Mouse (Mus musculus): ENCODE data around the gene Ndufv1. TPM values are rescaled to one million over a fixed set of nuclear protein-coding genes. Genes with fewer than 3 reads are reported as not detected.
A peak's percentile ranks its signal among the peaks of the same experiment; 100 is the strongest.

The Ndufv1 gene
- polyA plus RNA-seq, 1 experiment from 2014 or later: 262 TPM

DNA sequence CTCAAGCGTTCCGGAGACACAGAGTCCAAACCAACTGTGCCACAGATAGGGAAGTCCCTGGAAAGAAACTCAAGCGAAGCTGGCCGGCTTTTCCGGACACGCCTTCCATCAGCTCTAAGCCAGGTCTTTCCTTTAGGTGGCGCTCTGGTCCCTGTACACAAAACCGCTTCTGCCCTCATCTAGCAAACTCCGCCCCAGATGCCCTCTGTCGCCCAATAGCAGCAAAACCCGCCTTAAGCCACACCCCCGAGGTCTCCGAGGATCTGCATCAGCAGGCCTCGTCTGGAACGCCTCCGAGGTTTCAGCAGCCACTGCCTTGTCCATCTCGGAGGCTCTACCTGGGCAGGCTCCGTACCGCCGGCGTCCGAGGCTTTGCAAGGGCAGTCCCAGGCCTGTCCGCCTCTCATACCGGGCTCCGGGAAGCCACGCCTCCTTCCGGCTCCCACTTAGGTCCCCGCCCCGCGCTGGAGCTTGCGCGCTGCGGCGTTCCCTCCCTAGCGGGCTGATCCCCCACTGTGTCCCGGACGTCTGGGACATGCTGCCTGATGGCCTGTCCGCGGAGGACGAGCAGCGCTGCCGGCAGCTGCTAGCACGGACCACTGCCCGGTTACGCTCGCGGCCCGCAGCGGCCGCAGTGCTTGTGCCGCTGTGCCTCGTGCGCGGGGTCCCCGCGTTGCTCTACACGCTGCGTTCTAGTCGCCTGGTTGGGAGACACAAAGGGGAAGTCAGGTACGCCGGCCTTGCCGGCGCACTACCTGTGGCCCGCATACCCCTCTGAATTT, 12.3 kb downstream of the Ndufv1 start, which contains the start of the genes Nudt8 and Gm49405:
Gene Nudt8 (plus strand): TSS at position 462 of the 782 bp plus-strand sequence.
Gene Gm49405 (plus strand): TSS at position 508 of the 782 bp plus-strand sequence.
- Histone ChIP-seq H3K4me2 (ENCODE audit: low read depth, low read length) (peak within 1 kb of the TSS; percentile 85), H3K4me1 (ENCODE audit: control insufficient read depth, insufficient read depth, low read length) (peaks cover 7% of the 10 kb centered on the region), H3K27ac (ENCODE audit: low read depth, low read length) (peak within 1 kb of the TSS; percentile 95), H3K9me3 (ENCODE audit: control insufficient read depth, low read length) (no peaks in the 10 kb centered on the region), H3K27me3 (ENCODE audit: control insufficient read depth, insufficient read depth, low read length) (no peaks in the 10 kb centered on the region), H3K36me3 (ENCODE audit: control insufficient read depth, insufficient read depth, low read length) (no peaks in the 10 kb centered on the region; the same call in 1 of the 2 replicates), H3K9ac (replicated peaks; ENCODE audit: low read depth, low read length) (peak within 1 kb of the TSS; percentile 90), H3K4me3 (ENCODE audit: low read depth, low read length) (peak within 1 kb of the TSS; percentile 69)
- peak; percentile 90 for ATAC-seq (ENCODE audit: low read depth)
- WGBS: under 1% methylated on average over 64 of the region's 64 CpGs

DNA sequence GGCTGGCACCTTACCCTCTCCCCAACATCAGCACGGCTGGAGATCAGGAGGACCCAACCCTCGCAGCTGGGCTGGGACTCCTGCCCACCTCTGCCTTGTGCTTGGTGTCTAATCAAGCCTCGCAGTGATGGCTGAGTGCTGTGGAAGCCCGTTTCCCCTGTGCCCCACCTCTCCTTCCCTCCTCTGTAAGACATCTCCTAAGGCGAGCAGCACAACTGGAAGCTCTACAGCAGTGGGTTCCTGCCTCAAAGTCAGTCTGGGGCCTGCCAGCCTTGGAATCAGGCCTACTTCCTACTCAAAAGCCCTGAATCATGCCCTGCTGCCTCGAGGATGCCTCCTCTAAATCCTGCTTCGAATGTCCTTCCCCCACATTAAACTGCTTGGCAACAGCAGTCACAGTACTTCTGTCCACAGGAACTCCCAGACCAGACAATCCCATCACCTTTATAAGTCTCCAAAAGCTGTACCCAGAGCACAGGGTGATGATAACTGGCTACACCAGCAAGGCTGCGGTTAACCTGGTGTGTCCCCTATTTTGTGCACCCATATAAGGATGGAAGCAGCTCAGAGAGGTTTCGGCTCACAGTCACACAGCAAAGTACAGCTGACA, 13.4 kb downstream of the Ndufv1 start:
- ATAC-seq (ENCODE audit: low read depth): no peak
- WGBS: 89% methylated on average over 9 of the region's 9 CpGs
- peaks cover 7% of the 10 kb centered on the region for H3K4me1 ChIP-seq (ENCODE audit: control insufficient read depth, insufficient read depth, low read length)
- peak overlapping the region; percentile 85; the same call in 1 of the 2 replicates for H3K4me2 ChIP-seq (ENCODE audit: low read depth, low read length)
- no peak overlapping the region for H3K9ac ChIP-seq (replicated peaks; ENCODE audit: low read depth, low read length)
- no peak overlapping the region for H3K27ac ChIP-seq (ENCODE audit: low read depth, low read length)
- no peak overlapping the region for H3K4me3 ChIP-seq (ENCODE audit: low read depth, low read length)
- no peaks in the 10 kb centered on the region for H3K9me3 ChIP-seq (ENCODE audit: control insufficient read depth, low read length)
- H3K27me3 ChIP-seq (ENCODE audit: control insufficient read depth, insufficient read depth, low read length): no peaks in the 10 kb centered on the region
- H3K36me3 ChIP-seq (ENCODE audit: control insufficient read depth, insufficient read depth, low read length): no peaks in the 10 kb centered on the region; the same call in 1 of the 2 replicates

DNA sequence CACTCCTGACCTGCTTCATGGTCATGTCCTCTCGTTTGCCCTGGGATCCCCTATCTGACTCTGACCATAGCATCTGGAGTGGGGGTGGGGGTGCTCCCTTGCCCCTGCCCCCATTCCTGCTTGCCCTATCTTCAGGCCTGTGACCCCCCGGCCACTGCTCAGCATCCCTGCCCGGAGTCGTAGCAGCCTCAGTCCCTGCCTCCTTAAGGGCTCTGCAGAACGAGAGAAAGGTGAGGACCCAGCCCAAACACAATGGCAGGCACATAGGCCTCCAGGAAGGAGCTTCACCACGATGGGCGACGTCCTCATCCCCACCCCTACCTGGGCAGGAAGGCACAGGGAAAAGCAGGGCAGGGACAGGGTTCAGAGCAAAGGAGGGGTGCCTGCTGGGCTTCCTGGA, 14.3 kb downstream of the Ndufv1 start:
- Histone ChIP-seq H3K4me3 (ENCODE audit: low read depth, low read length) (no peak overlapping the region), H3K4me2 (ENCODE audit: low read depth, low read length) (no peak overlapping the region), H3K36me3 (ENCODE audit: control insufficient read depth, insufficient read depth, low read length) (no peaks in the 10 kb centered on the region), H3K4me1 (ENCODE audit: control insufficient read depth, insufficient read depth, low read length) (peaks cover 7% of the 10 kb centered on the region), H3K27ac (ENCODE audit: low read depth, low read length) (no peak overlapping the region), H3K9ac (replicated peaks; ENCODE audit: low read depth, low read length) (no peak overlapping the region), H3K9me3 (ENCODE audit: control insufficient read depth, low read length) (no peaks in the 10 kb centered on the region), H3K27me3 (ENCODE audit: control insufficient read depth, insufficient read depth, low read length) (no peaks in the 10 kb centered on the region)
- 82% methylated on average over 8 of the region's 8 CpGs for WGBS
- ATAC-seq (ENCODE audit: low read depth): no peak

DNA sequence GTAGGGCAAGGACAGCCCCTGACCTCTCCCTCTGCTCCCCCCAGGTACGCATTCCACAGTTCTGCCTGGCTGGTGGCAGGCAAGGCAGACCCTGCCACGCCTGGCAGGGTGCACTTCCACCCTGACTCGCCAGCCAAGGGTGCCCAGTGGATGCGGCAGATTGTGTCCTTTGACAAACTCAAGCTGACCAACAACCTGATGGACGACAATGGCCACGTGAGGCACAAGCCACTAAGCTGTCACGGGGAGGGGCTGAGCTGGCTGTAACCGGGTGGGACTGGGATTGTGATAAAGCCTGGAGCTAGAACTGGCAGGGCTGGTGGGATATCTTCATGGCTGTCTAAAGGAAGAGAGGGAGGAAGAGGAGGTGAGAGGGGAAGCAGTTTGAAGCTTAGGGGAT, 15.4 kb downstream of the Ndufv1 start:
- Histone ChIP-seq H3K4me1 (ENCODE audit: control insufficient read depth, insufficient read depth, low read length) (peaks cover 7% of the 10 kb centered on the region), H3K4me3 (ENCODE audit: low read depth, low read length) (no peak overlapping the region), H3K9me3 (ENCODE audit: control insufficient read depth, low read length) (no peaks in the 10 kb centered on the region), H3K36me3 (ENCODE audit: control insufficient read depth, insufficient read depth, low read length) (no peaks in the 10 kb centered on the region), H3K27ac (ENCODE audit: low read depth, low read length) (no peak overlapping the region), H3K4me2 (ENCODE audit: low read depth, low read length) (no peak overlapping the region), H3K9ac (replicated peaks; ENCODE audit: low read depth, low read length) (no peak overlapping the region), H3K27me3 (ENCODE audit: control insufficient read depth, insufficient read depth, low read length) (no peaks in the 10 kb centered on the region)
- no peak for ATAC-seq (ENCODE audit: low read depth)
- 69% methylated on average over 8 of the region's 8 CpGs for WGBS

DNA sequence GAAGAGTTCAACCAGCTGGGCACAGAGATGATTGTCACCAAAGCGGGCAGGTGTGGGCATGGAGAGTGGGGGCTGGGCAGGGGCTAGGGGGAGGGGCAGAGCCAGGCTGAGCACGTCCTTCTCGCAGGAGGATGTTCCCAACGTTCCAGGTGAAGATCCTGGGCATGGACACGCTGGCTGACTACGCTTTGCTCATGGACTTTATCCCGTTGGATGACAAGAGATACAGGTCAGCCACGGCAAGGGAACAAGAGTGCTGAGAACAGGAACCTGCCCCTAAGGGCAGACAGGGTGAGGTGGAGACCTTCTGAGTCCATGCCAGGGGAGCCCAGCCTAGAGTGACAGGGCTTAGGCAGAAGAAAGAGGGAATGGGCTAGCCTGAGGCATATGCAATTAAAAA, 15.9 kb downstream of the Ndufv1 start:
- H3K4me3 ChIP-seq (ENCODE audit: low read depth, low read length): no peak overlapping the region
- H3K4me1 ChIP-seq (ENCODE audit: control insufficient read depth, insufficient read depth, low read length): peaks cover 7% of the 10 kb centered on the region
- H3K4me2 ChIP-seq (ENCODE audit: low read depth, low read length): no peak overlapping the region
- no peaks in the 10 kb centered on the region for H3K36me3 ChIP-seq (ENCODE audit: control insufficient read depth, insufficient read depth, low read length)
- WGBS: 87% methylated on average over 8 of the region's 8 CpGs
- H3K27me3 ChIP-seq (ENCODE audit: control insufficient read depth, insufficient read depth, low read length): no peaks in the 10 kb centered on the region
- ATAC-seq (ENCODE audit: low read depth): no peak
- H3K9me3 ChIP-seq (ENCODE audit: control insufficient read depth, low read length): no peaks in the 10 kb centered on the region
- H3K27ac ChIP-seq (ENCODE audit: low read depth, low read length): no peak overlapping the region
- no peak overlapping the region for H3K9ac ChIP-seq (replicated peaks; ENCODE audit: low read depth, low read length)

DNA sequence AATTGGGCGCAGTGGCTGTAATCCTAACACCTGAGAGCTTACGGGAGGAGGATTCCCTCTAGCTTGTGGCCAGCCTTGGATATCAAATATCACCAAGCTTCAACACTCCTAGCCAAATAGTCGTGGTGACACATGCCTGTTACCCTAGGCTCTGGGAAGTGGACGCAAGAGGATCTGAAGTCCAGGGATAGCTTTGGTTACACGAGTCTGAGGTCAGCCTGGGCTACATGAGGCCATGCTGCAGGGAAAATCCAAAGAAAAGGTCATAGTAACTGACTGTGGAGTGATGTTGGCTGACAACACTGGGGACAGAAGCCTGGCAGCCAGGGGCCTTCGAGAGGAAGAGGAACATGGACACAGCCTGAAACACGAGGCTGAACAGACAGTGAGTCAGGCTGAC, 16.5 kb downstream of the Ndufv1 start:
- Histone ChIP-seq H3K4me1 (ENCODE audit: control insufficient read depth, insufficient read depth, low read length) (peaks cover 2% of the 10 kb centered on the region), H3K4me3 (ENCODE audit: low read depth, low read length) (no peak overlapping the region), H3K36me3 (ENCODE audit: control insufficient read depth, insufficient read depth, low read length) (no peaks in the 10 kb centered on the region), H3K9ac (replicated peaks; ENCODE audit: low read depth, low read length) (no peak overlapping the region), H3K9me3 (ENCODE audit: control insufficient read depth, low read length) (no peaks in the 10 kb centered on the region), H3K27me3 (ENCODE audit: control insufficient read depth, insufficient read depth, low read length) (no peaks in the 10 kb centered on the region), H3K27ac (ENCODE audit: low read depth, low read length) (no peak overlapping the region), H3K4me2 (ENCODE audit: low read depth, low read length) (no peak overlapping the region)
- 76% methylated on average over 7 of the region's 7 CpGs for WGBS
- no peak for ATAC-seq (ENCODE audit: low read depth)

DNA sequence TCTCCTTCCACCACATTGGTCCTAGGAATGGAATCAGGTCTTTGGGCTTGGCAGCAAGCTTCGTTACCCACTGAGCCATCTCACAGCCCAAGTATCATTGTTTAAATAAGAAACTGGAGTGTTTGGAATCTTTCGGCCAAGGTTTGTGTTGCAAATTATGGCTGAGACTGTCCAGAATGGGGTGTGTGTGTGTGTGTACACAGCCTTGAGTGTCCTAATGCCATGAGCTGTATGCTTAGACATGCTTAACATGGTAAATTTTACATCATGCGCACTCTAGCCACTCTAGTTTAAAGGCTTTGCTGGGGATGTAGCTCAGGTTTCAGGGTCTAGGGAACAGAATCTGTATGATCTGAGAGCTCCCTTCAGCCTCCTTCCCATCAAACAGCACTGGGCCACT, 17.1 kb downstream of the Ndufv1 start:
- H3K4me2 ChIP-seq (ENCODE audit: low read depth, low read length): no peak overlapping the region
- ATAC-seq (ENCODE audit: low read depth): no peak
- no peaks in the 10 kb centered on the region for H3K27me3 ChIP-seq (ENCODE audit: control insufficient read depth, insufficient read depth, low read length)
- no peak overlapping the region for H3K9ac ChIP-seq (replicated peaks; ENCODE audit: low read depth, low read length)
- H3K36me3 ChIP-seq (ENCODE audit: control insufficient read depth, insufficient read depth, low read length): no peaks in the 10 kb centered on the region
- no peak overlapping the region for H3K27ac ChIP-seq (ENCODE audit: low read depth, low read length)
- no peaks in the 10 kb centered on the region for H3K4me1 ChIP-seq (ENCODE audit: control insufficient read depth, insufficient read depth, low read length)
- WGBS: 91% methylated on average over 3 of the region's 3 CpGs
- no peak overlapping the region for H3K4me3 ChIP-seq (ENCODE audit: low read depth, low read length)
- H3K9me3 ChIP-seq (ENCODE audit: control insufficient read depth, low read length): no peaks in the 10 kb centered on the region

DNA sequence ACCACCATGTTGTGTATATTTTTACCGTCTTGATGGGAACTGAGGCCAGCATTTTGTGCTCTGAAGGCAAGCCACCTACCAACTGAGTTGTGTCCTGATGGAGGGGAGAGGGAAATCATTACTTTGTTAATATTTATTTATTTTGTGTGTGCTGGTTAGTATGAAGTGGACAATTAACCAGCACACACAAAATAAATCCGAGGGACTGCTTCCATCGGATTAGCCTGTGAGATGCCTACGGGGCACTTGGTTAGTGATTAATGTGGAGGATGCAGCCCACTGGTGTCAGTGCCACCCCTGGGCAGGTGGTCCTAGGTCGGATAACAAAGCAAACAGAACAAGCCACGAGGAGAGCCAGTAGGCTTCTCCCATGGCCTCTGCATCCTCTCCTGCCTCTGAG, 17.7 kb downstream of the Ndufv1 start:
- no peak overlapping the region for H3K9ac ChIP-seq (replicated peaks; ENCODE audit: low read depth, low read length)
- no peak for ATAC-seq (ENCODE audit: low read depth)
- H3K27ac ChIP-seq (ENCODE audit: low read depth, low read length): no peak overlapping the region
- H3K4me2 ChIP-seq (ENCODE audit: low read depth, low read length): no peak overlapping the region
- H3K27me3 ChIP-seq (ENCODE audit: control insufficient read depth, insufficient read depth, low read length): no peaks in the 10 kb centered on the region
- no peaks in the 10 kb centered on the region for H3K4me1 ChIP-seq (ENCODE audit: control insufficient read depth, insufficient read depth, low read length)
- 77% methylated on average over 6 of the region's 6 CpGs for WGBS
- H3K4me3 ChIP-seq (ENCODE audit: low read depth, low read length): no peak overlapping the region
- H3K36me3 ChIP-seq (ENCODE audit: control insufficient read depth, insufficient read depth, low read length): no peaks in the 10 kb centered on the region
- no peaks in the 10 kb centered on the region for H3K9me3 ChIP-seq (ENCODE audit: control insufficient read depth, low read length)

DNA sequence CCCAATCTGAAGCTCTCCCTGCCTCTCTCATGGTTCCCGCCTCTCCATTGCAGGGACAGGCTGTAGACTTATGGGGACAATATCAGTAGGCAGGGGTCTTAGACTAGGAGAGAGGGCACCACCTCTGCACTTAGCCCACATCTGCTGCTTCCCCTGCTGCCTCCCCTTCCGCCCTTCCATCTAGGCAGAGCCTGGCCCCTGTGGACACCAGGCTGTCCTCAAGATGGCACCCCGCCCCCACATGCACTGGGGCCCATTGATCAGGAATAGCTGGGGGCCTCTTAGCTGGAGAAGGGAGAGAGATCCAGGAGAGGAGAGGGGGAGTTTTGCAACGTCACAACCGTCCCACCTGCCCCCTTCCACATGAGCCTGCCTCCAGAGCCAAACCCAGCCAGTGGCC, 20.2 kb downstream of the Ndufv1 start, which contains the start of gene Tbx10:
Gene Tbx10 (plus strand): TSS at position 337 of the 400 bp plus-strand sequence.
- no peaks in the 10 kb centered on the region for H3K27me3 ChIP-seq (ENCODE audit: control insufficient read depth, insufficient read depth, low read length)
- no peak within 1 kb of the TSS for H3K4me3 ChIP-seq (ENCODE audit: low read depth, low read length)
- H3K27ac ChIP-seq (ENCODE audit: low read depth, low read length): no peak within 1 kb of the TSS
- H3K9ac ChIP-seq (replicated peaks; ENCODE audit: low read depth, low read length): no peak within 1 kb of the TSS
- no peaks in the 10 kb centered on the region for H3K9me3 ChIP-seq (ENCODE audit: control insufficient read depth, low read length)
- H3K36me3 ChIP-seq (ENCODE audit: control insufficient read depth, insufficient read depth, low read length): no peaks in the 10 kb centered on the region
- no peak for ATAC-seq (ENCODE audit: low read depth)
- H3K4me2 ChIP-seq (ENCODE audit: low read depth, low read length): no peak within 1 kb of the TSS
- H3K4me1 ChIP-seq (ENCODE audit: control insufficient read depth, insufficient read depth, low read length): no peaks in the 10 kb centered on the region
- 48% methylated on average over 5 of the region's 5 CpGs for WGBS
